Mouse (Mus musculus): ENCODE data around the gene Olfr1508.
"Not testable (repeated sequence)": the region's sequence is repeated elsewhere in the genome, so short reads cannot be mapped to it uniquely, and the experiment has no call there.

Olfr1508 gene

GRCm38 (mm10) chr14:52467395-52467794, at the start of gene Olfr1508:
Gene Olfr1508 (minus strand): TSS chr14:52467495.
- DNase-seq = no peak

- no peak for DNase-seq
These were observed 28.2 kb upstream of the Olfr1508 start, which contains the start of gene Olfr1507 for GRCm38 (mm10) chr14:52495516-52495915. Gene Olfr1507 (minus strand): TSS chr14:52495749.

- DNase-seq = no peak
These were observed 1.6 kb downstream of the Olfr1508 start for GRCm38 (mm10) chr14:52465738-52466137.

- DNase-seq = no peak
These were observed 5.4 kb downstream of the Olfr1508 start for GRCm38 (mm10) chr14:52461928-52462327.

- DNase-seq = no peak
These were observed 16.2 kb downstream of the Olfr1508 start for GRCm38 (mm10) chr14:52451138-52451537.

GRCm38 (mm10) chr14:52442690-52443089, 24.6 kb downstream of the Olfr1508 start, which contains the start of gene Olfr1509:
Gene Olfr1509 (plus strand): TSS chr14:52442990.
- DNase-seq = no peak

GRCm38 (mm10) chr14:52427686-52428085, 39.6 kb downstream of the Olfr1508 start:
- no peak for DNase-seq

- DNase-seq = no peak
These were observed 53.0 kb downstream of the Olfr1508 start, which contains the start of gene Olfr1510 for GRCm38 (mm10) chr14:52414273-52414672. Gene Olfr1510 (minus strand): TSS chr14:52414373.

GRCm38 (mm10) chr14:52410142-52410919, 57.0 kb downstream of the Olfr1508 start:
- not testable (repeated sequence) for DNase-seq

All from kidney, postnatal 36 days (tissue).